Mouse (Mus musculus) thymus, adult 2 months (tissue): Measurements from ENCODE around the gene Stk19.

Source experiments
- CTCF ChIP-seq: fragments of 200-500 bp; IDR thresholded peaks from 2 replicates; pipeline ENCODE4 v1.5.1; 2012; ENCODE audit warnings: mild to moderate bottlenecking, control low read depth, low read length, moderate library complexity, borderline replicate concordance; ENCODE audit not compliant: control insufficient read depth, poor library complexity, insufficient read depth; ENCODE audit errors: extremely low read depth
- POLR2A ChIP-seq: fragments of 200-500 bp; IDR thresholded peaks from 2 replicates; pipeline ENCODE4 v1.6.1; 2012; ENCODE audit warnings: mild to moderate bottlenecking, low read length, control low read depth, moderate library complexity; ENCODE audit not compliant: control insufficient read depth, poor library complexity, insufficient read depth; ENCODE audit errors: extremely low read depth

DNA sequence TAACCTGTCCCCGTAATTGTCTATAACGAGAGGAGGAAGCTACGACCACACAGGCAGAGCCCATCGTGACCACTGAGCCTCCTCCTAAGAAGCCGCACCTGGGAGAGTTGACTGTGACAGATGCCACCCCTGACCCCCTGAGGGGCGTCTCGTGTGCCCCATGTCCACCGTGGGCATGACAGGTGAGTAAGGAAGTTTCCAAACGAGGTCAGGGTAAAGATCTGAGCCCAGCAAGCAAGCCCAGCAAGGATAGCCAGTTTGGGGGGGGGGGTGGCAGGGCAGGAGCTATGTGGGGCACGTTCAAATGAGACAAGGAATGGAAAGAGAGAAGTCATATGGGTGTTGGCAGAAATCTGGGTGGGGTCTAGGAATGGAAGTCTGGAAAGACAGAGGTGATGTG lies 41.7 kb downstream of the Stk19 start:
- no peak for TF ChIP-seq CTCF
- TF ChIP-seq POLR2A, result no peak
